Mouse (Mus musculus) embryonic facial prominence, embryonic 13.5 days (tissue): ENCODE data around the gene Ccdc137. TPM values are rescaled to one million over a fixed set of nuclear protein-coding genes. Genes with fewer than 3 reads are reported as not detected.

ENCODE experiments used
- ATAC-seq: fragments of 200-750 bp; cut with Nextera tagmentation; 2 replicates; pipeline ENCODE4 v1.8.0; 2017; ENCODE audit warnings: low read depth; ENCODE audit not compliant: insufficient number of reproducible peaks, insufficient read depth, low FRiP score, low TSS enrichment
- H3K27ac ChIP-seq: fragments of 300-500 bp; sonication (generic); 2 replicates; pipeline ENCODE4 v1.5.1; 2015; ENCODE audit warnings: moderate library complexity, mild to moderate bottlenecking, inconsistent platforms
- H3K27me3 ChIP-seq: fragments of 300-500 bp; sonication (generic); 2 replicates; pipeline ENCODE4 v1.6.1; 2015; ENCODE audit warnings: mild to moderate bottlenecking, inconsistent platforms
- H3K36me3 ChIP-seq: fragments of 300-500 bp; sonication (generic); 2 replicates; pipeline ENCODE4 v1.6.1; 2015; ENCODE audit warnings: mild to moderate bottlenecking, inconsistent platforms
- H3K4me1 ChIP-seq: fragments of 300-500 bp; sonication (generic); 2 replicates; pipeline ENCODE4 v1.6.1; 2015; ENCODE audit warnings: inconsistent platforms
- H3K4me2 ChIP-seq: fragments of 300-500 bp; sonication (generic); 2 replicates; pipeline ENCODE4 v1.6.1; 2015; ENCODE audit warnings: moderate library complexity, mild to moderate bottlenecking, inconsistent platforms
- H3K4me3 ChIP-seq: fragments of 300-500 bp; sonication (generic); 2 replicates; pipeline ENCODE4 v1.5.1; 2015; ENCODE audit warnings: mild to moderate bottlenecking, inconsistent platforms
- H3K9ac ChIP-seq: fragments of 300-500 bp; sonication (generic); 2 replicates; pipeline ENCODE4 v1.6.1; 2015; ENCODE audit warnings: mild to moderate bottlenecking, inconsistent platforms
- H3K9me3 ChIP-seq: fragments of 300-500 bp; sonication (generic); 2 replicates; pipeline ENCODE4 v1.6.1; 2016; ENCODE audit warnings: inconsistent platforms
- WGBS: fragments of 180-500 bp; shearing (Covaris S2); methylation state at CpG from one replicate; pipeline ENCODE4 v1.1.7; 2015; ENCODE audit warnings: mixed read lengths; 5-methylcytosine and 5-hydroxymethylcytosine counted together
- polyA plus RNA-seq: library from polyadenylated mRNA; unstranded; fragments of >200 nt; fragmentation: Nextera tagmentation; extraction: Ambion mirVana; gene quantifications from 2 replicates; pipeline ENCODE4 v1.2.1, GENCODE M21; 2015

Gene Ccdc137
- polyA plus RNA-seq, 1 experiment from 2014 or later = 39.8 TPM

GRCm38 (mm10) chr11:120501701-120502100 is 43.8 kb downstream of the Ccdc137 start:
- Histone ChIP-seq H3K27ac (no peak overlapping the region), H3K4me1 (peaks cover 6% of the 10 kb centered on the region; the same call in 1 of the 2 replicates), H3K4me3 (no peak overlapping the region), H3K27me3 (no peaks in the 10 kb centered on the region), H3K9ac (no peak overlapping the region), H3K9me3 (no peaks in the 10 kb centered on the region), H3K36me3 (peaks cover 26% of the 10 kb centered on the region), H3K4me2 (no peak overlapping the region)
- no peak for ATAC-seq
- 86% methylated on average over 4 of the region's 4 CpGs for WGBS

- ATAC-seq = no peak
- no peak overlapping the region for H3K9ac ChIP-seq
- H3K4me2 ChIP-seq = no peak overlapping the region
- no peak overlapping the region for H3K4me3 ChIP-seq
- H3K27me3 ChIP-seq = no peaks in the 10 kb centered on the region
- WGBS = 85% methylated on average over 3 of the region's 3 CpGs
- no peak overlapping the region for H3K27ac ChIP-seq
- no peaks in the 10 kb centered on the region for H3K9me3 ChIP-seq
- peaks cover 8% of the 10 kb centered on the region for H3K4me1 ChIP-seq
- H3K36me3 ChIP-seq = no peaks in the 10 kb centered on the region
These were observed 47.7 kb downstream of the Ccdc137 start for GRCm38 (mm10) chr11:120505661-120506060.

GRCm38 (mm10) chr11:120506899-120507298 is 49.0 kb downstream of the Ccdc137 start:
- no peak overlapping the region for H3K4me3 ChIP-seq
- H3K27me3 ChIP-seq = no peaks in the 10 kb centered on the region
- ATAC-seq = no peak
- peaks cover 12% of the 10 kb centered on the region for H3K4me1 ChIP-seq
- H3K9me3 ChIP-seq = no peaks in the 10 kb centered on the region
- no peak overlapping the region for H3K4me2 ChIP-seq
- 63% methylated on average over 4 of the region's 4 CpGs for WGBS
- no peak overlapping the region for H3K9ac ChIP-seq
- H3K36me3 ChIP-seq = no peaks in the 10 kb centered on the region
- no peak overlapping the region for H3K27ac ChIP-seq

GRCm38 (mm10) chr11:120507611-120508289 is 49.8 kb downstream of the Ccdc137 start:
- no peak for ATAC-seq
- H3K27ac ChIP-seq = peak overlapping the region; percentile 52

GRCm38 (mm10) chr11:120508290-120508870 is 50.5 kb downstream of the Ccdc137 start:
- WGBS = 88% methylated on average over 9 of the region's 9 CpGs
- Histone ChIP-seq H3K4me1 (peaks cover 12% of the 10 kb centered on the region), H3K27ac (peak overlapping the region; percentile 52; the same call in 1 of the 2 replicates), H3K9me3 (no peaks in the 10 kb centered on the region), H3K36me3 (no peaks in the 10 kb centered on the region), H3K27me3 (no peaks in the 10 kb centered on the region), H3K4me2 (no peak overlapping the region), H3K4me3 (no peak overlapping the region), H3K9ac (no peak overlapping the region)
- no peak for ATAC-seq

More at GRCm38 (mm10) chr11:120507611-120508289, 49.8 kb downstream of the Ccdc137 start:
- Histone ChIP-seq H3K4me3 (no peak overlapping the region), H3K9me3 (no peaks in the 10 kb centered on the region), H3K27me3 (no peaks in the 10 kb centered on the region), H3K9ac (no peak overlapping the region), H3K4me1 (peaks cover 12% of the 10 kb centered on the region), H3K4me2 (no peak overlapping the region), H3K36me3 (no peaks in the 10 kb centered on the region)
- 70% methylated on average over 13 of the region's 13 CpGs for WGBS

GRCm38 (mm10) chr11:120509940-120510339 is 52.0 kb downstream of the Ccdc137 start:
- Histone ChIP-seq H3K4me2 (peak overlapping the region; percentile 54), H3K9ac (peak overlapping the region; percentile 41; the same call in 1 of the 2 replicates), H3K4me1 (peaks cover 12% of the 10 kb centered on the region), H3K27ac (peak overlapping the region; percentile 69), H3K36me3 (no peaks in the 10 kb centered on the region), H3K27me3 (no peaks in the 10 kb centered on the region), H3K9me3 (no peaks in the 10 kb centered on the region), H3K4me3 (peak overlapping the region; percentile 19; the same call in 1 of the 2 replicates)
- ATAC-seq = no peak
- WGBS = 27% methylated on average over 4 of the region's 4 CpGs

- ATAC-seq = no peak
- Histone ChIP-seq H3K36me3 (no peaks in the 10 kb centered on the region), H3K4me2 (peak overlapping the region; percentile 54), H3K27ac (peak overlapping the region; percentile 69), H3K4me1 (peaks cover 15% of the 10 kb centered on the region), H3K4me3 (peak overlapping the region; percentile 19), H3K27me3 (no peaks in the 10 kb centered on the region), H3K9ac (peak overlapping the region; percentile 41; the same call in 1 of the 2 replicates), H3K9me3 (no peaks in the 10 kb centered on the region)
- WGBS = 3% methylated on average over 16 of the region's 16 CpGs
These were observed 52.6 kb downstream of the Ccdc137 start for GRCm38 (mm10) chr11:120510375-120511030.

GRCm38 (mm10) chr11:120512790-120513453 is 55.0 kb downstream of the Ccdc137 start:
- Histone ChIP-seq H3K27me3 (no peaks in the 10 kb centered on the region), H3K9me3 (no peaks in the 10 kb centered on the region), H3K4me1 (peaks cover 21% of the 10 kb centered on the region), H3K36me3 (no peaks in the 10 kb centered on the region), H3K4me2 (no peak overlapping the region), H3K9ac (no peak overlapping the region), H3K27ac (no peak overlapping the region), H3K4me3 (no peak overlapping the region)
- WGBS = 40% methylated on average over 6 of the region's 6 CpGs
- no peak for ATAC-seq

Other genes with a start within 250 kb of the Ccdc137 start
- 13.1 and 13.9 TPM in 2 replicates for gene Bahcc1, start 225.2 kb upstream of the Ccdc137 start, polyA plus RNA-seq
- gene Actg1, start 109.6 kb upstream of the Ccdc137 start, polyA plus RNA-seq = 2,524 and 2,741 TPM in 2 replicates
- 0.25 and 1.1 TPM in 2 replicates for gene Fscn2, start 96.6 kb upstream of the Ccdc137 start, polyA plus RNA-seq
- gene Faap100, start 79.4 kb upstream of the Ccdc137 start, polyA plus RNA-seq = 38.6 and 43.7 TPM in 2 replicates
- gene Nploc4, start 20.4 kb upstream of the Ccdc137 start, polyA plus RNA-seq = 34.7 and 37.4 TPM in 2 replicates
- gene Tspan10, start 15.5 kb upstream of the Ccdc137 start, polyA plus RNA-seq = 0.30 and 0.35 TPM in 2 replicates
- gene Pde6g, start 4.6 kb upstream of the Ccdc137 start, polyA plus RNA-seq = 0.29 TPM in 1 of 2 replicates, not detected in the other
- 15.8 TPM in 2 replicates for gene Oxld1, start within 50 bp of the Ccdc137 start, polyA plus RNA-seq
- 59.6 and 63.6 TPM in 2 replicates for gene Arl16, start 9.5 kb downstream of the Ccdc137 start, polyA plus RNA-seq
- 134 and 138 TPM in 2 replicates for gene Mrpl12, start 26.5 kb downstream of the Ccdc137 start, polyA plus RNA-seq
- gene Slc25a10, start 33.7 kb downstream of the Ccdc137 start, polyA plus RNA-seq = 50.1 and 54.3 TPM in 2 replicates
- gene Gcgr, start 72.6 kb downstream of the Ccdc137 start, polyA plus RNA-seq = 1.3 and 1.7 TPM in 2 replicates
- 219 and 247 TPM in 2 replicates for gene Mcrip1, start 91.6 kb downstream of the Ccdc137 start, polyA plus RNA-seq
- not detected in 2 replicates for gene Ppp1r27, start 93.0 kb downstream of the Ccdc137 start, polyA plus RNA-seq
- 684 and 710 TPM in 2 replicates for gene P4hb, start 115.1 kb downstream of the Ccdc137 start, polyA plus RNA-seq
- gene Arhgdia, start 123.5 kb downstream of the Ccdc137 start, polyA plus RNA-seq = 535 and 580 TPM in 2 replicates
- 492 and 529 TPM in 2 replicates for gene Alyref, start 140.2 kb downstream of the Ccdc137 start, polyA plus RNA-seq
- gene Anapc11, start 140.3 kb downstream of the Ccdc137 start, polyA plus RNA-seq = 219 and 222 TPM in 2 replicates
- gene Npb, start 150.4 kb downstream of the Ccdc137 start, polyA plus RNA-seq = 0.98 and 1.7 TPM in 2 replicates
- gene Pcyt2, start 159.8 kb downstream of the Ccdc137 start, polyA plus RNA-seq = 150 and 152 TPM in 2 replicates
- gene Sirt7, start 167.1 kb downstream of the Ccdc137 start, polyA plus RNA-seq = 26.6 and 30.0 TPM in 2 replicates
- 22.0 and 30.0 TPM in 2 replicates for gene Mafg, start 175.5 kb downstream of the Ccdc137 start, polyA plus RNA-seq
- 27.7 and 34.9 TPM in 2 replicates for gene Pycr1, start 185.7 kb downstream of the Ccdc137 start, polyA plus RNA-seq
- not detected in 2 replicates for gene Myadml2, start 190.0 kb downstream of the Ccdc137 start, polyA plus RNA-seq
- 4.3 and 7.2 TPM in 2 replicates for gene Notum, start 203.1 kb downstream of the Ccdc137 start, polyA plus RNA-seq
- gene Aspscr1, start 214.9 kb downstream of the Ccdc137 start, polyA plus RNA-seq = 109 and 123 TPM in 2 replicates